Comparison of ENCODE assay signal across 24 mouse cellular contexts in the genomic region with DNA sequence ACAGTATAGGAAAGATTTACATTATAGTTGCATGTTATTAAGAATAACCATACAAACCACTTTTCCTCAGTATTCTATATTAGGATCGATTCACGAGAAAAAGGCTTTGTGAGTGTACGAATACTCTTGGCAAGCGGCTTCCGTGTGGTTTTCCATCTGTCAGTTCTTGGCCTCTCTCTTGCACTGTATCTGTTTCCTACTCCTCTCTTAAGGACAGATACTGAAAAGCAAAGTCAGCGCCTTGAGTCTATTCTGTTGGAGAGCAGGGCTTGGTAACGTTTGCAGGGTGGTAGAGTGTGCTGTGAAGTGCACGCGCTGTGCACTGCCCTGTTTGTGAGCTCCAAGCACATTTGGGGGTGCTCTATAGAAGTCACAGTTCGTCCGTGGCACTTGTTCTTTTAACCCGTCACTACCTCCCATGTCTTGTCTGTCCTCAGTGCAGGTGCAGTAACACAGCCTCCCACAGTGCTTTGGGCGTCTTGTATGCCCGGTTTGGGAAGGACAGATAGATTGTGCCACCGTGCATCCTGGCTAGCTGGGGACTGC. TPM values are rescaled to one million over a fixed set of nuclear protein-coding genes. Genes with fewer than 3 reads are reported as not detected.
DNase-seq lines count a peak whose midpoint lies in the region; ATAC-seq lines count a peak whose summit lies in the region.
"Had no signal": no experiment of that assay in that cellular context is flagged by ENCODE, and none has a peak within 500 bp of the region (broad histone marks: within the 10 kb centered on the region; RNA-seq: fewer than 3 reads in every experiment).

No protein-coding gene starts in this region.

- no peaks in the 10 kb centered on the region; the same call in 1 of the 2 replicates for H3K4me1 ChIP-seq in forebrain, embryonic 14.5 days (ENCODE audit: control insufficient read depth, insufficient read depth, low read length)
- H3K4me1 ChIP-seq in forebrain, embryonic 10.5 days: no peaks in the 10 kb centered on the region
- no peaks in the 10 kb centered on the region for H3K4me1 ChIP-seq in midbrain, embryonic 11.5 days (ENCODE audit: control insufficient read depth, insufficient read depth, low read length)
- H3K4me1 ChIP-seq: midbrain, embryonic 12.5 days had no signal

- 0 out of 2 replicates have a peak, but pooled peaks have one; percentile 13 for ATAC-seq in forebrain, embryonic 14.5 days
- no peak for ATAC-seq in midbrain, embryonic 11.5 days (ENCODE audit: low FRiP score)
- ATAC-seq: activated CD4-positive, CD25-positive, alpha-beta regulatory T cell, adult 4 months; liver, embryonic 12.5 days had no signal

- H3K4me3 ChIP-seq in forebrain, embryonic 14.5 days (ENCODE audit: low read depth, low read length): no peak overlapping the region
- no peak overlapping the region for H3K4me3 ChIP-seq in forebrain, embryonic 10.5 days
- H3K4me3 ChIP-seq in midbrain, embryonic 11.5 days (ENCODE audit: low read depth, low read length): no peak overlapping the region
- H3K4me3 ChIP-seq: embryonic facial prominence, embryonic 13.5 days; hindbrain, embryonic 13.5 days; kidney, embryonic 15.5 days; limb, embryonic 13.5 days; liver, embryonic 12.5 days; midbrain, embryonic 12.5 days; neural tube, embryonic 15.5 days had no signal

- no peak overlapping the region for H3K4me2 ChIP-seq in forebrain, embryonic 14.5 days (ENCODE audit: low read length)
- H3K4me2 ChIP-seq in midbrain, embryonic 11.5 days: no peak overlapping the region
- H3K4me2 ChIP-seq: embryonic facial prominence, embryonic 13.5 days; hindbrain, embryonic 13.5 days; kidney, embryonic 15.5 days; limb, embryonic 13.5 days; liver, embryonic 12.5 days; midbrain, embryonic 12.5 days; neural tube, embryonic 15.5 days had no signal

- no peaks in the 10 kb centered on the region for H3K27me3 ChIP-seq in forebrain, embryonic 14.5 days (replicated peaks; ENCODE audit: control insufficient read depth, insufficient read depth, low read length)
- H3K27me3 ChIP-seq in forebrain, embryonic 10.5 days (ENCODE audit: poor library complexity, severe bottlenecking): no peaks in the 10 kb centered on the region
- H3K27me3 ChIP-seq in midbrain, embryonic 11.5 days (ENCODE audit: control insufficient read depth, insufficient read depth, low read length): no peaks in the 10 kb centered on the region
- H3K27me3 ChIP-seq: embryonic facial prominence, embryonic 13.5 days; hindbrain, embryonic 13.5 days; kidney, embryonic 15.5 days; limb, embryonic 13.5 days; liver, embryonic 12.5 days; midbrain, embryonic 12.5 days; neural tube, embryonic 15.5 days had no signal

- H3K27ac ChIP-seq in forebrain, embryonic 14.5 days (ENCODE audit: low read depth, low read length): 0 out of 2 replicates have a peak overlapping the region, but pooled peaks have one; percentile 2
- H3K27ac ChIP-seq in forebrain, embryonic 10.5 days: no peak overlapping the region
- H3K27ac ChIP-seq in midbrain, embryonic 11.5 days (ENCODE audit: low read depth, low read length): no peak overlapping the region
- H3K27ac ChIP-seq: embryonic facial prominence, embryonic 13.5 days; hindbrain, embryonic 13.5 days; kidney, embryonic 15.5 days; limb, embryonic 13.5 days; liver, embryonic 12.5 days; midbrain, embryonic 12.5 days; neural tube, embryonic 15.5 days had no signal

- WGBS in forebrain, embryonic 14.5 days: 89% methylated on average over 15 of the region's 15 CpGs
- 94% methylated on average over 15 of the region's 15 CpGs for WGBS in forebrain, embryonic 10.5 days
- WGBS in midbrain, embryonic 11.5 days: 94% methylated on average over 15 of the region's 15 CpGs

- no peak overlapping the region for H3K9ac ChIP-seq in forebrain, embryonic 14.5 days (ENCODE audit: low read length)
- no peak overlapping the region for H3K9ac ChIP-seq in midbrain, embryonic 11.5 days (ENCODE audit: low read length)
- H3K9ac ChIP-seq: embryonic facial prominence, embryonic 13.5 days; hindbrain, embryonic 13.5 days; kidney, embryonic 15.5 days; limb, embryonic 13.5 days; liver, embryonic 12.5 days; midbrain, embryonic 12.5 days; neural tube, embryonic 15.5 days had no signal

- no peaks in the 10 kb centered on the region for H3K9me3 ChIP-seq in forebrain, embryonic 14.5 days (replicated peaks; ENCODE audit: control insufficient read depth, low read length)
- H3K9me3 ChIP-seq in forebrain, embryonic 10.5 days: no peaks in the 10 kb centered on the region
- H3K9me3 ChIP-seq in midbrain, embryonic 11.5 days (ENCODE audit: control insufficient read depth, low read length): no peaks in the 10 kb centered on the region
- H3K9me3 ChIP-seq: embryonic facial prominence, embryonic 13.5 days; hindbrain, embryonic 13.5 days; kidney, embryonic 15.5 days; limb, embryonic 13.5 days; liver, embryonic 12.5 days; midbrain, embryonic 12.5 days; neural tube, embryonic 15.5 days had no signal

- peaks cover 53% of the 10 kb centered on the region for H3K36me3 ChIP-seq in forebrain, embryonic 14.5 days (ENCODE audit: control insufficient read depth, insufficient read depth, low read length)
- H3K36me3 ChIP-seq in forebrain, embryonic 10.5 days (replicated peaks): peaks cover 96% of the 10 kb centered on the region
- H3K36me3 ChIP-seq in midbrain, embryonic 11.5 days (ENCODE audit: control insufficient read depth, insufficient read depth, low read length): peaks cover 10% of the 10 kb centered on the region; the same call in 1 of the 2 replicates

- DNase-seq in forebrain, embryonic 14.5 days (ENCODE audit: low spot score): peak; percentile 48
- DNase-seq in forebrain, embryonic 10.5 days (ENCODE audit: extremely low spot score, low spot score): no peak
- peak; percentile 2 for DNase-seq in right cerebral cortex, postnatal 14 days
- no peak for DNase-seq in right cerebral cortex, postnatal 4 days
- DNase-seq in cerebellum, postnatal 14 days: peak; percentile 40 to 64
- no peak for DNase-seq in midbrain, embryonic 11.5 days (ENCODE audit: low spot score, missing footprints)
- no peak for DNase-seq in testis, postnatal 14 days (ENCODE audit: low spot score)
- DNase-seq: adrenal gland, adult 8-10 months; embryo, embryonic 11 days; heart, postnatal 36 days; kidney, adult 11 months; kidney, postnatal 36 days; lung, postnatal 4 days; right cerebral cortex, adult 18-20 months; thymus, adult 2 months; thymus, postnatal 4 days had no signal

RNA-seq across cellular contexts. Expression of a gene that starts 15.6 kb away (rescaled TPM):
- 20.8 and 22.9 TPM in 2 replicates for polyA plus RNA-seq in forebrain, embryonic 14.5 days (2014; fragmentation: Nextera tagmentation; extraction: Ambion mirVana)
- polyA plus RNA-seq in forebrain, embryonic 10.5 days (2016; fragmentation: Nextera tagmentation; extraction: Ambion mirVana): 39.0 and 41.5 TPM in 2 replicates
- polyA plus RNA-seq in midbrain, embryonic 11.5 days (2014; fragmentation: Nextera tagmentation; extraction: Ambion mirVana): 31.0 and 33.5 TPM in 2 replicates

RNA-seq across cellular contexts. Expression of a gene that starts 29.5 kb away (rescaled TPM):
- 4.0 and 5.0 TPM in 2 replicates for polyA plus RNA-seq in forebrain, embryonic 14.5 days (2014; fragmentation: Nextera tagmentation; extraction: Ambion mirVana)
- polyA plus RNA-seq in forebrain, embryonic 10.5 days (2016; fragmentation: Nextera tagmentation; extraction: Ambion mirVana): 4.5 and 6.1 TPM in 2 replicates
- 5.8 and 6.6 TPM in 2 replicates for polyA plus RNA-seq in midbrain, embryonic 11.5 days (2014; fragmentation: Nextera tagmentation; extraction: Ambion mirVana)

Comparison
In these comparisons a context has a peak if more than half of its experiments do, and no peak if none do; other contexts are left out.
1. DNase-seq: peak in forebrain, embryonic 14.5 days (single experiment), right cerebral cortex, postnatal 14 days (single experiment) and cerebellum, postnatal 14 days (2 of 2); none in forebrain, embryonic 10.5 days (single experiment), right cerebral cortex, postnatal 4 days (single experiment), midbrain, embryonic 11.5 days (single experiment) and testis, postnatal 14 days (single experiment).